8 mouse cellular contexts compared by ENCODE assay signal in the genomic region with DNA sequence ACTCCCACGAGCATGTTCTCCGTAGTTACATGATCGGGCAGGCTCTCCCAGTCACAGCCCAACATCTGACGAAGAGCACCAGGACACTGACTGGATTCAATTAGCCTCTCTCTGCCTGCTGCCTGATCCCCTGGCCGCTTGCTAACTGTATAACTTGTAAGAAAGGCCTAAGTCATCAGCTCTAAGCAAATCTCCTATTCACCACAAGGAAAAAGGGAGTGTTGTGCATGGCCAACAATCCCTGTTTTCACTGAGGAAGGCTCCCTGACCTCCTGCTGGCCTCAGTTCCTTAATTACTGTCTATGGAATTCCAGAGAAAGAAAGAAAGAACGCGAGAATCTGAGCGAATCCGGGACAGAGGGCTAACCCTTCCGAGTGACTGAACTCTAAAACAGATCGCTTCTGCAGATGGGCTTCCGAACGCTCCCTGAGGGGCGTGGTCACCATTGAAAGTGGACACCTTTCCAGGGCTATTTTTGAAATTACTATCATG.
DNase-seq lines count a peak whose midpoint lies in the region; ATAC-seq and TF ChIP-seq lines count a peak whose summit lies in the region.

No protein-coding gene starts in this region.

- no peaks in the 10 kb centered on the region for H3K4me1 ChIP-seq in spleen, adult 2 months (ENCODE audit: control insufficient read depth, insufficient read depth, insufficient read length)
- H3K4me1 ChIP-seq in forebrain, embryonic 14.5 days (ENCODE audit: control insufficient read depth, insufficient read depth, low read length), result peaks cover 27% of the 10 kb centered on the region
- no peaks in the 10 kb centered on the region for H3K4me1 ChIP-seq in liver, embryonic 11.5 days (replicated peaks; ENCODE audit: control insufficient read depth, insufficient read depth, low read length)
- peaks cover 25% of the 10 kb centered on the region for H3K4me1 ChIP-seq in stomach, embryonic 16.5 days (ENCODE audit: control insufficient read depth, insufficient read depth, low read length)

- no peak for TF ChIP-seq POLR2A in spleen, adult 2 months (IDR thresholded peaks at IDR 0.05; ENCODE audit: low read depth, low read length)

- no peaks in the 10 kb centered on the region for H3K9me3 ChIP-seq in forebrain, embryonic 14.5 days (replicated peaks; ENCODE audit: control insufficient read depth, low read length)
- H3K9me3 ChIP-seq in liver, embryonic 11.5 days (ENCODE audit: control insufficient read depth, low read length), result no peaks in the 10 kb centered on the region
- H3K9me3 ChIP-seq in stomach, embryonic 16.5 days (replicated peaks; ENCODE audit: control insufficient read depth, low read length), result no peaks in the 10 kb centered on the region

- peak overlapping the region; percentile 45 for H3K4me2 ChIP-seq in forebrain, embryonic 14.5 days (ENCODE audit: low read length)
- peak overlapping the region; percentile 39 for H3K4me2 ChIP-seq in liver, embryonic 11.5 days
- peak overlapping the region; percentile 52 for H3K4me2 ChIP-seq in stomach, embryonic 16.5 days (ENCODE audit: low read depth, low read length)

- 83% methylated on average over 14 of the region's 14 CpGs for WGBS in spleen, adult 2 months
- 1% methylated on average over 14 of the region's 14 CpGs for WGBS in forebrain, embryonic 14.5 days
- WGBS in liver, embryonic 11.5 days, result 49% methylated on average over 14 of the region's 14 CpGs
- 19% methylated on average over 14 of the region's 14 CpGs for WGBS in stomach, embryonic 16.5 days

- H3K27ac ChIP-seq in spleen, adult 2 months (ENCODE audit: insufficient read depth, low read length), result 0 out of 2 replicates have a peak overlapping the region, but pooled peaks have one; percentile 50
- no peak overlapping the region for H3K27ac ChIP-seq in forebrain, embryonic 14.5 days (ENCODE audit: low read depth, low read length)
- H3K27ac ChIP-seq in liver, embryonic 11.5 days (ENCODE audit: low read depth, low read length), result no peak overlapping the region; the same call in 1 of the 2 replicates
- peak overlapping the region; percentile 90 for H3K27ac ChIP-seq in stomach, embryonic 16.5 days (ENCODE audit: low read length)

- peak overlapping the region; percentile 26; the same call in 1 of the 2 replicates for H3K9ac ChIP-seq in forebrain, embryonic 14.5 days (ENCODE audit: low read length)
- H3K9ac ChIP-seq in liver, embryonic 11.5 days (ENCODE audit: low read depth, low read length), result no peak overlapping the region
- peak overlapping the region; percentile 65 for H3K9ac ChIP-seq in stomach, embryonic 16.5 days (ENCODE audit: low read length)

- TF ChIP-seq CTCF in spleen, adult 2 months (IDR thresholded peaks at IDR 0.05; ENCODE audit: extremely low read depth, insufficient read depth, insufficient read length, insufficient replicate concordance), result no peak

- ATAC-seq in forebrain, embryonic 14.5 days, result peak; percentile 45; the same call in 1 of the 2 replicates
- 0 out of 2 replicates have a peak, but pooled peaks have one; percentile 20 for ATAC-seq in liver, embryonic 11.5 days (replicated peaks; ENCODE audit: low FRiP score)
- ATAC-seq in stomach, embryonic 16.5 days (ENCODE audit: insufficient read depth, low FRiP score), result peak; percentile 54; the same call in 1 of the 2 replicates

- no peaks in the 10 kb centered on the region for H3K27me3 ChIP-seq in spleen, adult 2 months (ENCODE audit: control insufficient read depth, insufficient read depth, low read length)
- no peaks in the 10 kb centered on the region for H3K27me3 ChIP-seq in forebrain, embryonic 14.5 days (replicated peaks; ENCODE audit: control insufficient read depth, insufficient read depth, low read length)
- H3K27me3 ChIP-seq in liver, embryonic 11.5 days (replicated peaks; ENCODE audit: control insufficient read depth, insufficient read depth, low read length), result no peaks in the 10 kb centered on the region
- H3K27me3 ChIP-seq in stomach, embryonic 16.5 days (ENCODE audit: control insufficient read depth, insufficient read depth, low read length), result no peaks in the 10 kb centered on the region

- DNase-seq in spleen, adult 2 months (ENCODE audit: low read depth in 1 of 2, low spot score in 2 of 2), result no peak
- DNase-seq in spleen, postnatal 14 days (ENCODE audit: low spot score in 2 of 2), result no peak
- DNase-seq in forebrain, embryonic 14.5 days (ENCODE audit: low spot score), result peak; percentile 58
- peak; percentile 68 for DNase-seq in heart, postnatal 4 days
- DNase-seq in liver, embryonic 11.5 days (ENCODE audit: low spot score), result no peak
- no peak for DNase-seq in frontal cortex, postnatal 14 days (ENCODE audit: low spot score in 2 of 2)
- DNase-seq in layer of hippocampus, adult 18-20 months (ENCODE audit: low spot score in 2 of 2), result no peak

- no peak overlapping the region for H3K4me3 ChIP-seq in spleen, adult 2 months (ENCODE audit: extremely low read depth, insufficient read depth, insufficient read length)
- H3K4me3 ChIP-seq in forebrain, embryonic 14.5 days (ENCODE audit: low read depth, low read length), result peak overlapping the region; percentile 13; the same call in 1 of the 2 replicates
- no peak overlapping the region; the same call in 1 of the 2 replicates for H3K4me3 ChIP-seq in liver, embryonic 11.5 days (ENCODE audit: low read depth, low read length)
- peak overlapping the region; percentile 35 for H3K4me3 ChIP-seq in stomach, embryonic 16.5 days (replicated peaks; ENCODE audit: low read length)

- H3K36me3 ChIP-seq in spleen, adult 2 months (ENCODE audit: control insufficient read depth, insufficient read depth, low read length), result no peaks in the 10 kb centered on the region
- no peaks in the 10 kb centered on the region for H3K36me3 ChIP-seq in forebrain, embryonic 14.5 days (ENCODE audit: control insufficient read depth, insufficient read depth, low read length)
- H3K36me3 ChIP-seq in liver, embryonic 11.5 days (ENCODE audit: control insufficient read depth, insufficient read depth, low read length), result no peaks in the 10 kb centered on the region
- no peaks in the 10 kb centered on the region for H3K36me3 ChIP-seq in stomach, embryonic 16.5 days (ENCODE audit: control insufficient read depth, insufficient read depth, low read length)

Comparison
In these comparisons a context has a peak if more than half of its experiments do, and no peak if none do; other contexts are left out.
1. DNase-seq: peak in forebrain, embryonic 14.5 days (single experiment) and heart, postnatal 4 days (single experiment); none in spleen, adult 2 months (0 of 2), spleen, postnatal 14 days (0 of 2), liver, embryonic 11.5 days (single experiment), frontal cortex, postnatal 14 days (0 of 2) and layer of hippocampus, adult 18-20 months (0 of 2).
2. H3K27ac ChIP-seq: peak in spleen, adult 2 months (single experiment) and stomach, embryonic 16.5 days (single experiment); none in forebrain, embryonic 14.5 days (single experiment) and liver, embryonic 11.5 days (single experiment).
3. H3K4me3 ChIP-seq: peak in forebrain, embryonic 14.5 days (single experiment) and stomach, embryonic 16.5 days (single experiment); none in spleen, adult 2 months (single experiment) and liver, embryonic 11.5 days (single experiment).
4. Peak in every context shown above with its lines, with median percentiles within 50 percentile points of each other: ATAC-seq and H3K4me2 ChIP-seq.